Comparison of ENCODE assay signal across 8 mouse cellular contexts in the genomic region with DNA sequence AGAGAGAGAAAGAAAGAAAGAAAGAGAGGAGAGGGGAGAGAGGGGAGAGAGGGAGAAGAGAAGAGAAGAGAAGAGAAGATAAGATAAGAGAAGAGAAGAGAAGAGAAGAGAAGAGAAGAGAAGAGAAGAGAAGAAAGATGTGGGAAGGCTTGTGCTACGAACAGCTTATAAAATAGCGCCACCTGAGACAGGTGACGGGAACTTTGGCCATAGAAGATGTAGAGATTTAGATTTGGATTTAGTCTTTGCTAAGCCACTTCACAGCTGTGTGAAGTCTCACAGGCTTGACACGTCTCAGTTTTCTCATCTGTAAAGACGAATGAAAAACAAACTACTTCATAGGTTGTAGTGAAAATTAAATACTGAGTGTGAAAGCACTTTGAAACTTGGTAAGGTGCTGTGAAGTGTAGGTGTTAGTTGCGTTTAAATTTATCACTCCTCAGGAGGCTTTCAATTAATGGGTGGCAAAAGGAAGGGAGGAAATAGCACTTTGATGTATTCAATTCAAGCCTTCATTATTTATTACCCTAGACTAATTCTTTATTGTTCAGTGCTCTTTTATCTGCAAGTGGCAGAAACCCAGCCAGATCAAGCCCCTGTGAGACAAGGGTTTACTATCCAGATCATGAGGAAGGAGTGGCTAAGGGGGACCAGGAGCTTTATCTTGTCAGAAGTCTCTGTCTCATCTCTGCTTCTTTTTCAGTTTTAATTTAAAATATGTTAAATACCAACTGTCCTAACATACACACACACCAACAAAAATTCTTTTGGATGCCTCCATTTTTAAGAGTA. TPM values are rescaled to one million over a fixed set of nuclear protein-coding genes. Genes with fewer than 3 reads are reported as not detected.
DNase-seq lines count a peak whose midpoint lies in the region; ATAC-seq lines count a peak whose summit lies in the region.

No protein-coding gene starts in this region.

- no peak overlapping the region for H3K9ac ChIP-seq in heart, embryonic 15.5 days
- H3K9ac ChIP-seq in hindbrain, embryonic 15.5 days = no peak overlapping the region
- H3K9ac ChIP-seq in midbrain, embryonic 14.5 days (replicated peaks; ENCODE audit: low read length) = no peak overlapping the region

- no peak overlapping the region; the same call in 1 of the 2 replicates for H3K4me3 ChIP-seq in heart, embryonic 15.5 days
- H3K4me3 ChIP-seq in hindbrain, embryonic 15.5 days = peak overlapping the region; percentile 87; the same call in 1 of the 2 replicates
- peak overlapping the region; percentile 93; the same call in 1 of the 2 replicates for H3K4me3 ChIP-seq in midbrain, embryonic 14.5 days (replicated peaks; ENCODE audit: low read depth, low read length)

- intact Hi-C loops in heart, postnatal 14 days (cut with DNase I) = no loop called here

- peak overlapping the region; percentile 86 for H3K4me2 ChIP-seq in heart, embryonic 15.5 days
- peak overlapping the region; percentile 86 for H3K4me2 ChIP-seq in hindbrain, embryonic 15.5 days
- H3K4me2 ChIP-seq in midbrain, embryonic 14.5 days (ENCODE audit: low read length) = peak overlapping the region; percentile 79

- H3K9me3 ChIP-seq in heart, embryonic 15.5 days (replicated peaks) = no peaks in the 10 kb centered on the region
- H3K9me3 ChIP-seq in hindbrain, embryonic 15.5 days = no peaks in the 10 kb centered on the region
- H3K9me3 ChIP-seq in midbrain, embryonic 14.5 days (ENCODE audit: control insufficient read depth, low read length) = no peaks in the 10 kb centered on the region

- H3K27ac ChIP-seq in heart, embryonic 15.5 days = no peak overlapping the region
- H3K27ac ChIP-seq in hindbrain, embryonic 15.5 days (replicated peaks) = no peak overlapping the region
- no peak overlapping the region for H3K27ac ChIP-seq in midbrain, embryonic 14.5 days (replicated peaks; ENCODE audit: low read depth, low read length)

- 5% methylated on average over 6 of the region's 6 CpGs for WGBS in heart, embryonic 15.5 days
- WGBS in hindbrain, embryonic 15.5 days = 7% methylated on average over 6 of the region's 6 CpGs
- WGBS in midbrain, embryonic 14.5 days = 9% methylated on average over 6 of the region's 6 CpGs

- H3K4me1 ChIP-seq in heart, embryonic 15.5 days (replicated peaks) = peaks cover 23% of the 10 kb centered on the region
- H3K4me1 ChIP-seq in hindbrain, embryonic 15.5 days (replicated peaks) = peaks cover 30% of the 10 kb centered on the region
- H3K4me1 ChIP-seq in midbrain, embryonic 14.5 days (ENCODE audit: control insufficient read depth, insufficient read depth, low read length) = peaks cover 12% of the 10 kb centered on the region

- no peaks in the 10 kb centered on the region for H3K27me3 ChIP-seq in heart, embryonic 15.5 days
- H3K27me3 ChIP-seq in hindbrain, embryonic 15.5 days = no peaks in the 10 kb centered on the region
- H3K27me3 ChIP-seq in midbrain, embryonic 14.5 days (ENCODE audit: control insufficient read depth, insufficient read depth, low read length) = no peaks in the 10 kb centered on the region

- H3K36me3 ChIP-seq in heart, embryonic 15.5 days = no peaks in the 10 kb centered on the region
- H3K36me3 ChIP-seq in hindbrain, embryonic 15.5 days = no peaks in the 10 kb centered on the region
- H3K36me3 ChIP-seq in midbrain, embryonic 14.5 days (ENCODE audit: control insufficient read depth, insufficient read depth, low read length) = no peaks in the 10 kb centered on the region

- no peak for DNase-seq in heart, postnatal 14 days
- peak; percentile 15 for DNase-seq in MEL-GATA-1-ER (ENCODE audit: extremely low read depth, low read depth)
- peak; percentile 33 for DNase-seq in midbrain, embryonic 14.5 days
- no peak for DNase-seq in adrenal gland, adult 8-10 months
- DNase-seq in embryo, embryonic 11 days = no peak

- no peak for ATAC-seq in heart, embryonic 15.5 days (replicated peaks; ENCODE audit: insufficient number of reproducible peaks, insufficient read depth, low FRiP score, low read depth)
- ATAC-seq in hindbrain, embryonic 15.5 days (ENCODE audit: low FRiP score, low read depth) = no peak
- ATAC-seq in midbrain, embryonic 14.5 days (ENCODE audit: low FRiP score, low TSS enrichment) = no peak
- ATAC-seq in erythroid progenitor cell, adult 5-6 weeks (replicated peaks; ENCODE audit: low FRiP score, poor library complexity, severe bottlenecking) = no peak

RNA-seq across cellular contexts. Expression of gene Rab8b, which starts 1.2 kb away (rescaled TPM):
- 14.3 and 18.5 TPM in 2 replicates for polyA plus RNA-seq in heart, embryonic 15.5 days (2015; fragmentation: Nextera tagmentation; extraction: Ambion mirVana)
- total RNA-seq in heart, postnatal 14 days (2021) = 10 to 100 TPM; 12.7 to 13.5 TPM
- 35.9 and 38.4 TPM in 2 replicates for polyA plus RNA-seq in hindbrain, embryonic 15.5 days (2015; fragmentation: Nextera tagmentation; extraction: Ambion mirVana)
- polyA plus RNA-seq in midbrain, embryonic 14.5 days (2014; fragmentation: Nextera tagmentation; extraction: Ambion mirVana) = 20.8 and 27.6 TPM in 2 replicates
- 98.7 and 104 TPM in 2 replicates for total RNA-seq in erythroid progenitor cell, adult 5-6 weeks (2015; ENCODE audit: low replicate concordance)
- total RNA-seq in erythroid progenitor cell, adult 5-6 weeks (2017; ENCODE audit: low replicate concordance) = 113 and 121 TPM in 2 replicates
- total RNA-seq in adrenal gland, adult 8-10 months (2022) = 10 to 100 TPM; 15.3 to 30.9 (median 23.9) TPM

RNA-seq across cellular contexts. Expression of gene Rps27l, which starts 25.2 kb away (rescaled TPM):
- 404 and 516 TPM in 2 replicates for polyA plus RNA-seq in heart, embryonic 15.5 days (2015; fragmentation: Nextera tagmentation; extraction: Ambion mirVana)
- total RNA-seq in heart, postnatal 14 days (2021) = 100 to 1,000 TPM; 179 to 198 TPM
- 237 and 266 TPM in 2 replicates for polyA plus RNA-seq in hindbrain, embryonic 15.5 days (2015; fragmentation: Nextera tagmentation; extraction: Ambion mirVana)
- polyA plus RNA-seq in midbrain, embryonic 14.5 days (2014; fragmentation: Nextera tagmentation; extraction: Ambion mirVana) = 245 and 251 TPM in 2 replicates
- total RNA-seq in erythroid progenitor cell, adult 5-6 weeks (2015; ENCODE audit: low replicate concordance) = 98.9 and 165 TPM in 2 replicates
- 37.9 and 53.8 TPM in 2 replicates for total RNA-seq in erythroid progenitor cell, adult 5-6 weeks (2017; ENCODE audit: low replicate concordance)
- total RNA-seq in adrenal gland, adult 8-10 months (2022) = 100 to 1,000 TPM; 240 to 306 (median 275) TPM

RNA-seq across cellular contexts. Expression of gene Lactb, which starts 54.6 kb away (rescaled TPM):
- polyA plus RNA-seq in heart, embryonic 15.5 days (2015; fragmentation: Nextera tagmentation; extraction: Ambion mirVana) = 5.6 and 6.0 TPM in 2 replicates
- 10 to 100 TPM; 22.6 to 23.8 TPM for total RNA-seq in heart, postnatal 14 days (2021)
- polyA plus RNA-seq in hindbrain, embryonic 15.5 days (2015; fragmentation: Nextera tagmentation; extraction: Ambion mirVana) = 11.9 and 12.4 TPM in 2 replicates
- polyA plus RNA-seq in midbrain, embryonic 14.5 days (2014; fragmentation: Nextera tagmentation; extraction: Ambion mirVana) = 14.2 and 14.8 TPM in 2 replicates
- 8.8 and 18.7 TPM in 2 replicates for total RNA-seq in erythroid progenitor cell, adult 5-6 weeks (2015; ENCODE audit: low replicate concordance)
- total RNA-seq in erythroid progenitor cell, adult 5-6 weeks (2017; ENCODE audit: low replicate concordance) = 7.7 and 12.5 TPM in 2 replicates
- 10 to 100 TPM; 15.8 to 19.2 (median 17.8) TPM for total RNA-seq in adrenal gland, adult 8-10 months (2022)

Comparison
In these comparisons a context has a peak if more than half of its experiments do, and no peak if none do; other contexts are left out.
1. DNase-seq: peak in MEL-GATA-1-ER (single experiment) and midbrain, embryonic 14.5 days (single experiment); none in heart, postnatal 14 days (0 of 2), adrenal gland, adult 8-10 months (single experiment) and embryo, embryonic 11 days (single experiment).
2. Peak in every context shown above with its lines, with median percentiles within 50 percentile points of each other: H3K4me2 ChIP-seq.